Mouse (Mus musculus) liver, embryonic 13.5 days (tissue): ENCODE results near the gene Golph3. TPM values are rescaled to one million over a fixed set of nuclear protein-coding genes. Genes with fewer than 3 reads are reported as not detected.
"Not testable (repeated sequence)": the region's sequence is repeated elsewhere in the genome, so short reads cannot be mapped to it uniquely, and the experiment has no call there.

Experiments
- ATAC-seq: fragments of 200-750 bp; cut with Nextera tagmentation; 2 replicates; pipeline ENCODE4 v1.8.0; 2017; ENCODE audit warnings: low read depth, mild to moderate bottlenecking, moderate number of reproducible peaks, moderate library complexity
- DNase-seq: peaks from one replicate; pipeline ENCODE4 v3.0.0; 2022
- H3K27ac ChIP-seq: fragments of 300-500 bp; sonication (generic); 2 replicates; pipeline ENCODE4 v1.5.1; 2015; ENCODE audit warnings: moderate library complexity, mild to moderate bottlenecking, inconsistent platforms
- H3K27me3 ChIP-seq: fragments of 300-500 bp; sonication (generic); 2 replicates; pipeline ENCODE4 v1.6.1; 2015; ENCODE audit warnings: mild to moderate bottlenecking, inconsistent platforms
- H3K36me3 ChIP-seq: fragments of 300-500 bp; sonication (generic); 2 replicates; pipeline ENCODE4 v1.6.1; 2015; ENCODE audit warnings: mild to moderate bottlenecking, inconsistent platforms
- H3K4me1 ChIP-seq: fragments of 300-500 bp; sonication (generic); replicated peaks from 2 replicates; pipeline ENCODE4 v1.6.1; 2015; ENCODE audit warnings: inconsistent platforms
- H3K4me2 ChIP-seq: fragments of 300-500 bp; sonication (generic); 2 replicates; pipeline ENCODE4 v1.6.1; 2015; ENCODE audit warnings: inconsistent platforms, mild to moderate bottlenecking, moderate library complexity
- H3K4me3 ChIP-seq: fragments of 300-500 bp; sonication (generic); replicated peaks from 2 replicates; pipeline ENCODE4 v1.5.1; 2015; ENCODE audit warnings: mild to moderate bottlenecking, inconsistent platforms
- H3K9ac ChIP-seq: fragments of 300-500 bp; sonication (generic); 2 replicates; pipeline ENCODE4 v1.6.1; 2015; ENCODE audit warnings: mild to moderate bottlenecking, inconsistent platforms
- H3K9me3 ChIP-seq: fragments of 300-500 bp; sonication (generic); replicated peaks from 2 replicates; pipeline ENCODE4 v1.6.1; 2016; ENCODE audit warnings: inconsistent platforms
- WGBS: fragments of 180-500 bp; shearing (Covaris S2); methylation state at CpG from one replicate; pipeline ENCODE4 v1.1.7; 2015; ENCODE audit not compliant: insufficient replicate concordance; 5-methylcytosine and 5-hydroxymethylcytosine counted together
- polyA plus RNA-seq: library from polyadenylated mRNA; unstranded; fragments of >200 nt; fragmentation: Nextera tagmentation; extraction: Ambion mirVana; gene quantifications from 2 replicates; pipeline ENCODE4 v1.2.1, GENCODE M21; 2015

Gene Golph3
- polyA plus RNA-seq, 1 experiment from 2014 or later = 51.6 TPM

DNA sequence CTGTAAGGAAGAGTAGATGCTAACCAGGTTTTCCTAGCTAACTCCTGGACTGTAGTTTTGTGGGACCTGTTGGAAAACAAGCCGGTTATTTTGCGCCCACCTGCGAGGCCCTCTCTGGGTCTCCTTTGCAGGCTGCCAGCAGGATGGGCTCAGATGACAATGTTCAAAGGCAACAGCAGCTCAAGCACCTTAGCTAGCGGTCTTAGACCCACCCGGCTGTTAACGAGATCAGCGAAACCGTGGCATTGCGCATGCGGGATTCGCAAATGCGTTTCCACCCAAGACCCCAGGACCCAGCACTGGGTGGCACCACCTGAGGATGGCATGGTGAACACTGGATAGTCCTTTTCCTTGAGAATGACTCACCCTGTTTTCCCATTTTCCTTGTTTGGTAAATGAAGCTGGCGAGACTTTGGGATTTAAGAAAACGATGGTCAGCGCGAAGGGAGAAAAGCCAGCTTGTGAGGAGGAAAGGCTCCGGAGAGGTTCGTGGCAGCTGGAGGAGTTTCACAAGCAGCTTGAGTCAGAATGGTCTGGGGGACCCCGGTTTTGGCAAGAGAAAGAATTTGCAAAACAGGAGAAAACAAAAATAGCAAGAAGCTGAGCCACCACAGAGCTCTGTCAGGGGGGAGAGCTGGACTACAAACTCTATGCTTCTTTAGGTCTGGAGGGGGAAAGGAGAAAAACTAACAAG, 39.4 kb downstream of the Golph3 start:
- Histone ChIP-seq H3K4me1 (peaks cover 6% of the 10 kb centered on the region), H3K4me3 (no peak overlapping the region), H3K27me3 (no peaks in the 10 kb centered on the region), H3K27ac (no peak overlapping the region), H3K4me2 (no peak overlapping the region), H3K9ac (no peak overlapping the region), H3K9me3 (no peaks in the 10 kb centered on the region), H3K36me3 (peaks cover 20% of the 10 kb centered on the region)
- no peak for ATAC-seq
- DNase-seq = no peak
- WGBS = 86% methylated on average over 19 of the region's 19 CpGs

DNA sequence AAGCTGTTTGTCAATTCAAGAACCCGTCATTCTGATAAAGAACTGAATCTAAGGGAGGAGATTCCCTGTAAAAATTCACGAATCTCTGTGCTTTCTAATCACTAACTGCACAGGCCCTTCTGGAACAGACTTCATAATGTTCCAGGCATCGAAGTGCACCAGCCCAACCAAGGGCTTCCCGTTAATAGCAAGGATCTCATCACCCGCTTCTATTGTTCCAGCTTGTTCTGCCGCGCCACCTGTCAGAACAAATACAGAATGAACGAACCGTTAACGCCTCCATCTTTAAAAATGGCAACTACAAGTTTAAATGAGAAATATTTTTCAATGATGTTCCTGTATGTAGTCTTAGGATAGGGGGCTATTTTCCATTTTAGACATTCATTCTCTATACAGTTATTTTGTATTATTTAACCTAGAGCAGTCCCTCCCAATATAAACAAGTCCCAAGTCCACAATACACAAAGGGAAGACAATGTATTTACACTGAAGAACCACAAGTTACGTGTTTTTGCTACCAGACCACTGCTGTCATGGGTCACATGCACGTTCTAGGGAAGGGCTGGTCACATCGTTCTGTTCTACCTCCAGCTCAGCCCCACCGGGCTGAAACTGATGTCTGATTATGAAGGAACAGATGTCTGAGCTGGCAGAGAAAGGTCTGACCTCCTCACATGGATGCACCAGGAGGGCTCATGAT, 40.9 kb downstream of the Golph3 start:
- H3K36me3 ChIP-seq = peaks cover 16% of the 10 kb centered on the region; the same call in 1 of the 2 replicates
- no peaks in the 10 kb centered on the region for H3K9me3 ChIP-seq
- H3K27me3 ChIP-seq = no peaks in the 10 kb centered on the region
- peaks cover 21% of the 10 kb centered on the region for H3K4me1 ChIP-seq
- ATAC-seq = no peak
- no peak overlapping the region for H3K4me2 ChIP-seq
- no peak overlapping the region for H3K9ac ChIP-seq
- no peak overlapping the region for H3K4me3 ChIP-seq
- WGBS = 78% methylated on average over 14 of the region's 14 CpGs
- H3K27ac ChIP-seq = no peak overlapping the region
- no peak for DNase-seq

DNA sequence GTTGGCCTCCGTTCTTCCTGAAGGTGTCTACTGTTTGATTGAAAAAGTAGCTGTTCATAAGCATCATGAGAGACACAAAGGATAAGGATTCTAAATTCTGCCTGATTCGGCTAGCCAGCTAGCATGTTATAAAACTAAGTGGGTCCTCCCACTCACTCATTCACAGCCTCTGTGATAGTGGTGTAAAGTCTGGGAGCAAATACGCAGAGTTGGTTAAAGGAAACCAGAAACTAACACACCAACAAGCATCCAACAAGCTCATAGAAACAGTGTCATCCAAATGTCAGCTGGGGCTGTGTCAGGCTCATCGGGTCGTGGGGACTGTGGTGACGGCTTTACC, 41.4 kb downstream of the Golph3 start:
- Histone ChIP-seq H3K4me1 (peaks cover 26% of the 10 kb centered on the region), H3K9ac (no peak overlapping the region), H3K4me2 (no peak overlapping the region), H3K36me3 (peaks cover 13% of the 10 kb centered on the region; the same call in 1 of the 2 replicates), H3K27ac (no peak overlapping the region), H3K27me3 (no peaks in the 10 kb centered on the region), H3K4me3 (no peak overlapping the region), H3K9me3 (no peaks in the 10 kb centered on the region)
- WGBS = 82% methylated on average over 6 of the region's 6 CpGs
- no peak for ATAC-seq
- no peak for DNase-seq

DNA sequence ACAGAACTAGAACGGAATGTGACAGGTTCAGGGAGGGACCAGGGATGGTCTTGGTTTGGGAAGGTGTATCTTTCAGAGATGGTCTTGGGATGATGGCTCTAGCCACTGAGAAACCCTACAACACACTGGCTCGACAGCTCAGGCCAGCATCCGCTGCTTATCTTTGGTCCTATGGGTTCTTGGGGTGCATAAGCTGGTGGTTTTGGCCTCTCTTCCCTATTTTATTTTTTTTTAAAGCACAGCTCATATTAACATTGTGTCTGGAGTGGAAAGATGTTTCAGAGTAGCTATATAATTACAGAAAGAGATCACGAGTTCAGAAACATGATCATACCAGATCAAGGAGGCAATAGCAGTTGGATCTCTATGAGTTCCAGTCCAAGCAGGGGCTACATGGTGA, 42.8 kb downstream of the Golph3 start:
- WGBS = 64% methylated on average over 4 of the region's 4 CpGs
- Histone ChIP-seq H3K4me1 (peaks cover 40% of the 10 kb centered on the region), H3K4me3 (no peak overlapping the region)

DNA sequence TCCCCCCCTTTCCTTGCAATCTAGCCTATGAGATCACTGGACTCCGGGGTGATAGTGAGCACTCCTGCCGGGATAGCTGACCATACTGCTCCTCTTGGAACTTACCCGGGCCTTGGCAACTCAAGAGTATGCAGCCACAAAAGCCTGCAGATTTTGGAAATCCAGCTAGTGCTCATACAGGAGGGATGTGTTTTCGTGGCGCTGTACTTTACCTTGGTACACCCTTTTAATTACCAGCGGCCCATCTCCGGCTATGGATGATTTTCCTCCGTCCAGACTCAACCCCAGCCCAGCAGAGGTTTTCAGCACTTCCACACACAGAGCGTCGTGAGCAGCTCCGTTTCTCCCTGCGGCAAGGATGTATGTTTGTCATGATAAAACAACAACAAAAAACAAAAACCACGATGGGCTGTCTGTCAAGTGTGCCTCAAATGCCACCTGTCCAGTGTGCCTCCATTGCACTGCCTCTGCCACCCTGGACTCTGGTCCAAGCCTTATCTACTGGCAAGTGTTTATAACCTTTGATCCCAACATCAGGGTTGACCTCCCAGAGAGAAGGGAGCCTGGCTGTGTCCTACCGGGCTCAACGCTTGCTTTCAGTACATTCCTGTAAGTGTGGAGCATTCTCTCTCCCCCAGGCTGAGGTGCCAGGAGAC, 44.3 kb downstream of the Golph3 start:
- 63% methylated on average over 15 of the region's 15 CpGs for WGBS
- Histone ChIP-seq H3K27me3 (no peaks in the 10 kb centered on the region), H3K9ac (no peak overlapping the region), H3K36me3 (peaks cover 7% of the 10 kb centered on the region; the same call in 1 of the 2 replicates), H3K4me1 (peaks cover 41% of the 10 kb centered on the region), H3K4me3 (no peak overlapping the region), H3K4me2 (no peak overlapping the region), H3K9me3 (no peaks in the 10 kb centered on the region), H3K27ac (0 out of 2 replicates have a peak overlapping the region, but pooled peaks have one; percentile 40)
- DNase-seq (no peak), ATAC-seq (no peak)

More for the DNA sequence above, 42.8 kb downstream of the Golph3 start:
- ATAC-seq (no peak), DNase-seq (no peak)
- Histone ChIP-seq H3K4me2 (no peak overlapping the region), H3K9ac (no peak overlapping the region), H3K27me3 (no peaks in the 10 kb centered on the region), H3K27ac (no peak overlapping the region), H3K9me3 (no peaks in the 10 kb centered on the region), H3K36me3 (peaks cover 7% of the 10 kb centered on the region; the same call in 1 of the 2 replicates)

DNA sequence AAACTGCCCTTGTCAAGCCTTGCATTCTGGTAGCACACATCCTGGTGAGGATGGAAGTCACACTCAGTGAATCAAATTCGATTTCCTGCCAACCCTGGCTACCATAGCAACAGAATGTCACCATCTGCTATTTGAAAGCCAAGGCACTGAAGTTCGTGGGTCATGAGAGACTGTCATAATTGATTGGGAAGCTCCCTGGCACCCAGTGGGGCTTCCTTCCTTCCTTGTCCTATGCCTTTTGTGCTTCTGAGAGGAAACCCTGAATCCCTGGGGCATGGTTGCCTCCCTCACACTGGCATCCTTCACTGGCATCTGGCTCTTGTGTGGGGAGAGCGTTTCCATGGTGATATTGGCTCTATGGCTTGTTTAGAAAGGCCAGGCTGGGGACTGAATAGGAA, 44.8 kb downstream of the Golph3 start:
- 59% methylated on average over 3 of the region's 3 CpGs for WGBS
- H3K27me3 ChIP-seq = no peaks in the 10 kb centered on the region
- H3K27ac ChIP-seq = peak overlapping the region; percentile 40; the same call in 1 of the 2 replicates
- H3K9me3 ChIP-seq = no peaks in the 10 kb centered on the region
- H3K4me1 ChIP-seq = peaks cover 41% of the 10 kb centered on the region
- no peak overlapping the region for H3K9ac ChIP-seq
- H3K36me3 ChIP-seq = peaks cover 3% of the 10 kb centered on the region; the same call in 1 of the 2 replicates
- no peak overlapping the region for H3K4me3 ChIP-seq
- no peak for DNase-seq
- no peak overlapping the region for H3K4me2 ChIP-seq
- ATAC-seq = no peak

DNA sequence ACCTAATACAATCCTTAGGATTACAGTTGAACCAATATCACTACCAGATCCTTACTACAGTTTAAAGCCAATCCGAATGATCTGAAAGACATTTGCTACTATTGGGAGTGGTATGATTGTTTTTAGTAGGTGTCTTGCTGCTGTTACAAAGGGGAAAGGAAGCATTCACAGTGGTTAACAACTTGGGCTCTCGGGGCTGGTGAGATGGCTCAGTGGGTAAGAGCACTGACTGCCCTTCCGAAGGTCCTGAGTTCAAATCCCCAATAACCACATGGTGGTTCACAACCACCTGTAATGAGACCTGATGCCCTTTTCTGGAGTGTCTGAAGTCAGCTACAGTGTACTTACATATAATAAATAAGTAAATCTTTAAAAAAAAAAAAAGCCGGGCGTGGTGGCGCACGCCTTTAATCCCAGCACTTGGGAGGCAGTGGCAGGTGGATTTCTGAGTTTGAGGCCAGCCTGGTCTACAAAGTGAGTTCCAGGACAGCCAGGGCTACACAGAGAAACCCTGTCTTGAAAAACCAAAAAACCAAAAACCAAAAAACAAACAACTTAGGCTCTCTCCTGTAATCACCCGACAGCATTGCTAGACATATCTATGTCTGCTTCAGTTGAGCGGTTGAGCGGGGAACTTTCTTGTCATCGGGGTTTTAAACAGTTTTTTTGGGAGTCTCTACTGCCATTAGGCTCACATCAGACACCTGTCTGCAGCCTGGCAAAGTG, 45.5 kb downstream of the Golph3 start:
- not testable (repeated sequence) for DNase-seq, H3K27me3 ChIP-seq, H3K36me3 ChIP-seq, ATAC-seq, H3K9me3 ChIP-seq
- 61% methylated on average over 11 of the region's 11 CpGs for WGBS
- Histone ChIP-seq H3K27ac (peak overlapping the region; percentile 88), H3K4me2 (peak overlapping the region; percentile 64), H3K4me1 (peaks cover 45% of the 10 kb centered on the region), H3K4me3 (peak overlapping the region; percentile 37), H3K9ac (peak overlapping the region; percentile 61; the same call in 1 of the 2 replicates)

DNA sequence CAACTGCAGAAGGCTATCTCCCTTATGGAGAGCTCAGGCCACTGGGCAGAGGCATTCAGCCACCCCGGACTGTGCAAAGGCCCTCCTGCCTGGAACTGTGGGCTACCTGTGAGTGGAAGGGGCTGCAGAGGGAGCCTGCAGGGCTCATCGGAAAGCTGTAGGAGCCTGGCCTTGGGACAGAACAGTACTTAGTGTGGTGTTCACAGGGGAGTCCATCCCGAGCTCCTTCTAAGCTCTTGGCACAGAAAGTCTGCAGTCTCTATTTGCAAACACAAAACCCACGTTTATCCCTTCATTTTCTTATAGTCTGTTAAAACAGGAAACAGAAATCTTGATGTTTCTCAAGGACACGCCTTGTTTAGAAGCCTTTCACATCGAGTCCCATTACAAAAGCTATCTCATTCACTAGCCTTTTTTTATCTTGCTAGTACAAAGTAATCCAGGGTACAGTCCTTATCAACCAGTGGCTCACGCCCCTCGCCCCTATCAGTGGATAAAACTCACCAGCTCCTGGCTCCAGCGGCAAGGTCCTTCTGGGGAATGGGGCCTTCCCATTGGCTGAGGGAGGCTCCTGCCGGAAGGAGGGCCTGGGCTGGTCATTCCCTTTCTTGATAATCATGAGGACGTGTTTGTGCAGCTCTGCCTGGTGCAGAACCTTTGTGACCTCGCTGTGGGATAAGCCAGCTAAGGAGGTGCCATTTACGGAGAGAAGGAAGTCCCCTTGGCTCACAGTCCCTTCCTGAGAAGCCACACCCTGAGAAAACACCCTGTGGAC, 46.2 kb downstream of the Golph3 start:
- Histone ChIP-seq H3K4me3 (peak overlapping the region; percentile 37), H3K9me3 (no peaks in the 10 kb centered on the region), H3K9ac (peak overlapping the region; percentile 61; the same call in 1 of the 2 replicates), H3K27ac (peak overlapping the region; percentile 88), H3K4me2 (peak overlapping the region; percentile 64), H3K36me3 (no peaks in the 10 kb centered on the region), H3K27me3 (no peaks in the 10 kb centered on the region), H3K4me1 (peaks cover 45% of the 10 kb centered on the region)
- peak; percentile 86 for DNase-seq
- WGBS = 11% methylated on average over 13 of the region's 13 CpGs
- peak; percentile 87 for ATAC-seq

DNA sequence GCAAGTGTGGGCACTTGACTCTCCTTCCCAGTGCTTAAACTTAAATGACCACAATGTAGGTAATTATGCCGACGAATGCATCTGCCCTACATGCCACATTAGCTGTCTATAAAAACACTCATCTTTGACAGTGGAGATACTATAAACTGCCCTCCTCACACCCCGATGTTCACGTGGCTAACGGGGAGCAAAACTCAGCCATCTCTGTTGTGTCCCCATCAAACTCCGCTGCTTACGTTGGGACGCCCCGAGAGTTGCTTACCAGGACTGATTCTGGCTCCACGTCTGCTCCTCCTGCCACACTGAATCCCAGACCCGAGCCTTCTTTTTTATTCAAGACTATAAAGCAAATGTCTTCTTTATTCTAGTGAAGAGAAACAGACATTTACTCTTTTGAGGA, 47.1 kb downstream of the Golph3 start:
- peaks cover 45% of the 10 kb centered on the region for H3K4me1 ChIP-seq
- ATAC-seq (no peak), DNase-seq (no peak)
- peak overlapping the region; percentile 64 for H3K4me2 ChIP-seq
- no peak overlapping the region; the same call in 1 of the 2 replicates for H3K4me3 ChIP-seq
- peak overlapping the region; percentile 88 for H3K27ac ChIP-seq
- H3K36me3 ChIP-seq = no peaks in the 10 kb centered on the region
- no peaks in the 10 kb centered on the region for H3K27me3 ChIP-seq
- peak overlapping the region; percentile 61; the same call in 1 of the 2 replicates for H3K9ac ChIP-seq
- 75% methylated on average over 11 of the region's 11 CpGs for WGBS
- no peaks in the 10 kb centered on the region for H3K9me3 ChIP-seq

DNA sequence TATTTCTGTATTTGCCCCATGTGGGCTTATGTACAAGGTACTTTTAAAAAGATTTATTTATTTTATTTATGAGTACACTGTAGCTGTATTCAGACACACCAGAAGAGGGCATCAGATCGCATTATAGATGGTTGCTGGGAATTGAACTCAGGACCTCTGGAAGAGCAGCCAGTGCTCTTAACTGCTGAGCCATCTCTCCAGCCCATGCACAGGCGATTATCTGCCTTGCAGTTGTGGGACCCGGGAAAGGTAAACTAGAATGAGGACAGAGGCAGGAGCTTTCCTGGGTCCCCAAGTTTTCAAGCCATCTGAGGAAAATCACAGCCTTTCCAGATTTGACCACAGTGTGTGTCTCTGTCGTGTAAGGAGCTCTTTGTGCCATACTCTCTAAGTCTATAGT, 47.6 kb downstream of the Golph3 start:
- Histone ChIP-seq H3K27me3 (no peaks in the 10 kb centered on the region), H3K4me2 (no peak overlapping the region), H3K36me3 (no peaks in the 10 kb centered on the region), H3K4me1 (peaks cover 48% of the 10 kb centered on the region), H3K9ac (no peak overlapping the region), H3K4me3 (no peak overlapping the region), H3K27ac (no peak overlapping the region), H3K9me3 (no peaks in the 10 kb centered on the region)
- ATAC-seq (no peak), DNase-seq (no peak)
- WGBS = 58% methylated on average over 4 of the region's 4 CpGs
